Mouse (Mus musculus) midbrain, embryonic 16.5 days (tissue): ENCODE data around the gene Edn3. TPM values are rescaled to one million over a fixed set of nuclear protein-coding genes. Genes with fewer than 3 reads are reported as not detected.

Experiments used
- ATAC-seq: fragments of 200-750 bp; cut with Nextera tagmentation; 2 replicates; pipeline ENCODE4 v1.8.0; 2017; ENCODE audit warnings: moderate TSS enrichment
- H3K27ac ChIP-seq: fragments of 300-500 bp; sonication (generic); 2 replicates; pipeline ENCODE4 v1.5.1; 2014; ENCODE audit warnings: mild to moderate bottlenecking, low read length, mixed read lengths
- H3K27me3 ChIP-seq: fragments of 300-500 bp; sonication (generic); 2 replicates; pipeline ENCODE4 v1.6.1; 2014; ENCODE audit warnings: low read depth, low read length, mixed read lengths; ENCODE audit not compliant: control insufficient read depth, insufficient read depth
- H3K36me3 ChIP-seq: fragments of 300-500 bp; sonication (generic); 2 replicates; pipeline ENCODE4 v1.6.1; 2014; ENCODE audit warnings: mild to moderate bottlenecking, low read length, moderate library complexity, mixed read lengths; ENCODE audit not compliant: control insufficient read depth, insufficient read depth
- H3K4me1 ChIP-seq: fragments of 300-500 bp; sonication (generic); 2 replicates; pipeline ENCODE4 v1.6.1; 2014; ENCODE audit warnings: mild to moderate bottlenecking, low read length, mixed read lengths; ENCODE audit not compliant: control insufficient read depth, insufficient read depth
- H3K4me2 ChIP-seq: fragments of 300-500 bp; sonication (generic); 2 replicates; pipeline ENCODE4 v1.6.1; 2014; ENCODE audit warnings: mild to moderate bottlenecking, low read length, mixed read lengths
- H3K4me3 ChIP-seq: fragments of 300-500 bp; sonication (generic); 2 replicates; pipeline ENCODE4 v1.5.1; 2014; ENCODE audit warnings: low read depth, mild to moderate bottlenecking, low read length, moderate library complexity, mixed read lengths
- H3K9ac ChIP-seq: fragments of 300-500 bp; sonication (generic); 2 replicates; pipeline ENCODE4 v1.6.1; 2014; ENCODE audit warnings: low read depth, low read length, mixed read lengths
- H3K9me3 ChIP-seq: fragments of 300-500 bp; sonication (generic); replicated peaks from 2 replicates; pipeline ENCODE4 v1.6.1; 2014; ENCODE audit warnings: mild to moderate bottlenecking, low read length, mixed read lengths; ENCODE audit not compliant: control insufficient read depth, poor library complexity, severe bottlenecking
- WGBS: fragments of 180-500 bp; shearing (Covaris S2); extraction: QIAGEN DNeasy Blood & Tissue Kit; methylation state at CpG from one replicate; pipeline ENCODE4 v1.1.7; 2014; 5-methylcytosine and 5-hydroxymethylcytosine counted together
- polyA plus RNA-seq: library from polyadenylated mRNA; unstranded; fragments of >200 nt; fragmentation: Nextera tagmentation; extraction: Ambion mirVana; gene quantifications from 2 replicates; pipeline ENCODE4 v1.2.1, GENCODE M21; 2015

Edn3 gene
- polyA plus RNA-seq, 1 experiment from 2014 or later = 5.5 TPM

- no peak overlapping the region for H3K4me3 ChIP-seq
- no peaks in the 10 kb centered on the region for H3K9me3 ChIP-seq
- H3K27me3 ChIP-seq = no peaks in the 10 kb centered on the region
- 95% methylated on average over 1 of the region's 1 CpGs for whole genome bisulfite sequencing
- H3K36me3 ChIP-seq = no peaks in the 10 kb centered on the region
- no peak overlapping the region for H3K27ac ChIP-seq
- H3K9ac ChIP-seq = no peak overlapping the region
- no peak for ATAC-seq
- no peaks in the 10 kb centered on the region for H3K4me1 ChIP-seq
- H3K4me2 ChIP-seq = no peak overlapping the region
Observed at GRCm38 (mm10) chr2:174753197-174753596, 7.2 kb upstream of the Edn3 start.

- Histone ChIP-seq H3K4me2 (no peak overlapping the region), H3K9ac (no peak overlapping the region), H3K4me3 (no peak overlapping the region), H3K27me3 (no peaks in the 10 kb centered on the region), H3K36me3 (no peaks in the 10 kb centered on the region), H3K4me1 (no peaks in the 10 kb centered on the region), H3K9me3 (no peaks in the 10 kb centered on the region), H3K27ac (no peak overlapping the region)
- ATAC-seq = no peak
- WGBS = 91% methylated on average over 1 of the region's 1 CpGs
Observed at GRCm38 (mm10) chr2:174754231-174754630, 6.2 kb upstream of the Edn3 start.

- H3K27me3 ChIP-seq = peaks cover 13% of the 10 kb centered on the region
- H3K9ac ChIP-seq = no peak overlapping the region
- WGBS = 92% methylated on average over 4 of the region's 4 CpGs
- H3K4me1 ChIP-seq = peaks cover 6% of the 10 kb centered on the region
- no peak overlapping the region for H3K4me3 ChIP-seq
- H3K4me2 ChIP-seq = no peak overlapping the region
- no peak overlapping the region for H3K27ac ChIP-seq
- no peaks in the 10 kb centered on the region for H3K9me3 ChIP-seq
- no peak for ATAC-seq
- H3K36me3 ChIP-seq = no peaks in the 10 kb centered on the region
Observed at GRCm38 (mm10) chr2:174759189-174759588, 1.2 kb upstream of the Edn3 start.

GRCm38 (mm10) chr2:174761452-174762101 lies 1.2 kb downstream of the Edn3 start:
- 61% methylated on average over 6 of the region's 6 CpGs for WGBS
- no peak for ATAC-seq
- H3K4me3 ChIP-seq = no peak overlapping the region
- no peak overlapping the region for H3K9ac ChIP-seq
- H3K27ac ChIP-seq = no peak overlapping the region
- H3K27me3 ChIP-seq = peaks cover 13% of the 10 kb centered on the region
- no peaks in the 10 kb centered on the region for H3K36me3 ChIP-seq
- peaks cover 6% of the 10 kb centered on the region for H3K4me1 ChIP-seq
- H3K9me3 ChIP-seq = no peaks in the 10 kb centered on the region
- no peak overlapping the region for H3K4me2 ChIP-seq

- no peaks in the 10 kb centered on the region for H3K9me3 ChIP-seq
- H3K27me3 ChIP-seq = peaks cover 13% of the 10 kb centered on the region
- peaks cover 6% of the 10 kb centered on the region for H3K4me1 ChIP-seq
- no peak overlapping the region for H3K9ac ChIP-seq
- H3K27ac ChIP-seq = no peak overlapping the region
- no peak overlapping the region for H3K4me2 ChIP-seq
- H3K36me3 ChIP-seq = no peaks in the 10 kb centered on the region
- WGBS = 94% methylated on average over 2 of the region's 2 CpGs
- H3K4me3 ChIP-seq = no peak overlapping the region
- ATAC-seq = no peak
Observed at GRCm38 (mm10) chr2:174762310-174762709, 1.9 kb downstream of the Edn3 start.

GRCm38 (mm10) chr2:174768891-174769528 lies 8.6 kb downstream of the Edn3 start:
- Histone ChIP-seq H3K27ac (no peak overlapping the region), H3K36me3 (no peaks in the 10 kb centered on the region), H3K4me1 (no peaks in the 10 kb centered on the region), H3K4me3 (no peak overlapping the region), H3K4me2 (no peak overlapping the region), H3K27me3 (no peaks in the 10 kb centered on the region), H3K9me3 (no peaks in the 10 kb centered on the region), H3K9ac (no peak overlapping the region)
- WGBS = 63% methylated on average over 7 of the region's 7 CpGs
- ATAC-seq = no peak

GRCm38 (mm10) chr2:174774177-174775111 lies 14.0 kb downstream of the Edn3 start:
- Histone ChIP-seq H3K4me1 (no peaks in the 10 kb centered on the region), H3K4me3 (no peak overlapping the region), H3K4me2 (no peak overlapping the region), H3K27ac (no peak overlapping the region), H3K27me3 (no peaks in the 10 kb centered on the region), H3K9ac (no peak overlapping the region), H3K9me3 (no peaks in the 10 kb centered on the region), H3K36me3 (no peaks in the 10 kb centered on the region)
- WGBS = 70% methylated on average over 10 of the region's 10 CpGs
- ATAC-seq = no peak

- H3K4me1 ChIP-seq = no peaks in the 10 kb centered on the region
- H3K27ac ChIP-seq = no peak overlapping the region
- H3K9me3 ChIP-seq = no peaks in the 10 kb centered on the region
- no peak overlapping the region for H3K9ac ChIP-seq
- no peaks in the 10 kb centered on the region for H3K27me3 ChIP-seq
- no peak for ATAC-seq
- H3K4me3 ChIP-seq = no peak overlapping the region
- WGBS = 93% methylated on average over 4 of the region's 4 CpGs
- no peak overlapping the region for H3K4me2 ChIP-seq
- no peaks in the 10 kb centered on the region for H3K36me3 ChIP-seq
Observed at GRCm38 (mm10) chr2:174782016-174782415, 21.6 kb downstream of the Edn3 start.

GRCm38 (mm10) chr2:174782880-174783279 lies 22.5 kb downstream of the Edn3 start:
- Histone ChIP-seq H3K27ac (no peak overlapping the region), H3K36me3 (no peaks in the 10 kb centered on the region), H3K27me3 (no peaks in the 10 kb centered on the region), H3K4me1 (no peaks in the 10 kb centered on the region), H3K9ac (no peak overlapping the region), H3K9me3 (no peaks in the 10 kb centered on the region), H3K4me2 (no peak overlapping the region), H3K4me3 (no peak overlapping the region)
- WGBS = 61% methylated on average over 5 of the region's 5 CpGs
- ATAC-seq = no peak
